Mouse (Mus musculus) ovary, adult 2 months (tissue): ENCODE results near the gene Prodh2. TPM values are rescaled to one million over a fixed set of nuclear protein-coding genes. Genes with fewer than 3 reads are reported as not detected.

Experiments
- polyA plus RNA-seq: library from polyadenylated mRNA; depleted of rRNA; stranded (reverse); fragments of >200 nt; gene quantifications from 2 replicates; pipeline ENCODE4 v1.2.3, GENCODE M21; 2012; rRNA removed

Gene Prodh2
- 0.24 and 0.52 TPM in 2 replicates for polyA plus RNA-seq

GRCm38 (mm10) chr7:30493401-30493931, at the start of gene Prodh2:
Gene Prodh2 (plus strand): TSS chr7:30493622.

GRCm38 (mm10) chr7:30444971-30445751, 48.3 kb upstream of the Prodh2 start, which contains the start of gene Aplp1:
Gene Aplp1 (minus strand): TSS chr7:30445535.

GRCm38 (mm10) chr7:30457629-30458330, 35.6 kb upstream of the Prodh2 start, which contains the start of the genes Kirrel2 and Nphs1:
Gene Kirrel2 (minus strand): TSS chr7:30457690.
Gene Nphs1 (plus strand): TSS chr7:30458315.

GRCm38 (mm10) chr7:30534633-30535577, 41.5 kb downstream of the Prodh2 start, which contains the start of gene Arhgap33:
Gene Arhgap33 (minus strand): TSS chr7:30535060.

GRCm38 (mm10) chr7:30552102-30553020, 58.9 kb downstream of the Prodh2 start, which contains the start of the genes Hspb6 and Proser3:
Gene Hspb6 (plus strand): TSS chr7:30552178.
Gene Proser3 (minus strand): TSS chr7:30552299.

GRCm38 (mm10) chr7:30559443-30559954, 66.1 kb downstream of the Prodh2 start, which contains the start of gene Lin37:
Gene Lin37 (minus strand): TSS chr7:30559838.

Other genes with a start within 250 kb of the Prodh2 start
- gene Thap8, start 213.5 kb upstream of the Prodh2 start, polyA plus RNA-seq, result 0.30 and 0.32 TPM in 2 replicates
- 28.0 and 38.0 TPM in 2 replicates for gene Wdr62, start 213.2 kb upstream of the Prodh2 start, polyA plus RNA-seq
- 34.0 and 48.6 TPM in 2 replicates for gene Clip3, start 201.9 kb upstream of the Prodh2 start, polyA plus RNA-seq
- 232 and 247 TPM in 2 replicates for gene Alkbh6, start 184.9 kb upstream of the Prodh2 start, polyA plus RNA-seq
- 46.3 and 55.1 TPM in 2 replicates for gene Syne4, start 178.8 kb upstream of the Prodh2 start, polyA plus RNA-seq
- gene E130208F15Rik, start 171.9 kb upstream of the Prodh2 start, polyA plus RNA-seq, result 1.1 and 1.9 TPM in 2 replicates
- gene Sdhaf1, start 169.7 kb upstream of the Prodh2 start, polyA plus RNA-seq, result 30.7 and 44.4 TPM in 2 replicates
- 32.0 and 32.3 TPM in 2 replicates for gene Lrfn3, start 130.8 kb upstream of the Prodh2 start, polyA plus RNA-seq
- gene Tyrobp, start 79.9 kb upstream of the Prodh2 start, polyA plus RNA-seq, result 122 and 192 TPM in 2 replicates
- 10.0 and 17.3 TPM in 2 replicates for gene Hcst, start 73.8 kb upstream of the Prodh2 start, polyA plus RNA-seq
- gene Nfkbid, start 71.9 kb upstream of the Prodh2 start, polyA plus RNA-seq, result 2.7 and 3.1 TPM in 2 replicates
- 8.6 and 11.4 TPM in 2 replicates for gene Aplp1, start 48.1 kb upstream of the Prodh2 start, polyA plus RNA-seq
- not detected in 2 replicates for gene Kirrel2, start 35.9 kb upstream of the Prodh2 start, polyA plus RNA-seq
- not detected in 2 replicates for gene Nphs1, start 35.3 kb upstream of the Prodh2 start, polyA plus RNA-seq
- 26.8 and 28.0 TPM in 2 replicates for gene Arhgap33, start 41.4 kb downstream of the Prodh2 start, polyA plus RNA-seq
- gene Hspb6, start 58.6 kb downstream of the Prodh2 start, polyA plus RNA-seq, result 35.0 and 43.0 TPM in 2 replicates
- 16.8 and 22.1 TPM in 2 replicates for gene Proser3, start 58.7 kb downstream of the Prodh2 start, polyA plus RNA-seq
- gene Lin37, start 66.2 kb downstream of the Prodh2 start, polyA plus RNA-seq, result 38.6 and 52.1 TPM in 2 replicates
- 54.3 and 70.9 TPM in 2 replicates for gene U2af1l4, start 69.7 kb downstream of the Prodh2 start, polyA plus RNA-seq
- gene Gm49396, start 69.7 kb downstream of the Prodh2 start, polyA plus RNA-seq, result 1.2 and 1.7 TPM in 2 replicates
- gene Psenen, start 70.0 kb downstream of the Prodh2 start, polyA plus RNA-seq, result 84.6 and 110 TPM in 2 replicates
- 5.7 and 6.6 TPM in 2 replicates for gene Igflr1, start 71.8 kb downstream of the Prodh2 start, polyA plus RNA-seq
- 57.6 and 63.3 TPM in 2 replicates for gene Kmt2b, start 95.1 kb downstream of the Prodh2 start, polyA plus RNA-seq
- 0.88 and 1.4 TPM in 2 replicates for gene Zbtb32, start 105.3 kb downstream of the Prodh2 start, polyA plus RNA-seq
- 174 and 233 TPM in 2 replicates for gene Upk1a, start 119.2 kb downstream of the Prodh2 start, polyA plus RNA-seq
- gene Cox6b1, start 132.5 kb downstream of the Prodh2 start, polyA plus RNA-seq, result 216 and 385 TPM in 2 replicates
- not detected in 2 replicates for gene Etv2, start 142.2 kb downstream of the Prodh2 start, polyA plus RNA-seq
- gene Rbm42, start 156.7 kb downstream of the Prodh2 start, polyA plus RNA-seq, result 104 and 110 TPM in 2 replicates
- 17.8 and 20.4 TPM in 2 replicates for gene Haus5, start 171.4 kb downstream of the Prodh2 start, polyA plus RNA-seq
- not detected in 2 replicates for gene Pmis2, start 178.0 kb downstream of the Prodh2 start, polyA plus RNA-seq
- gene 2200002J24Rik, start 205.3 kb downstream of the Prodh2 start, polyA plus RNA-seq, result 1.6 and 4.1 TPM in 2 replicates
- gene Atp4a, start 218.6 kb downstream of the Prodh2 start, polyA plus RNA-seq, result 1.9 and 3.4 TPM in 2 replicates
- 293 and 358 TPM in 2 replicates for gene Tmem147, start 235.9 kb downstream of the Prodh2 start, polyA plus RNA-seq